Mouse (Mus musculus) embryonic facial prominence, embryonic 15.5 days (tissue): Measurements from ENCODE around the gene Spats2. TPM values are rescaled to one million over a fixed set of nuclear protein-coding genes. Genes with fewer than 3 reads are reported as not detected.
"Not testable (repeated sequence)": the region's sequence is repeated elsewhere in the genome, so short reads cannot be mapped to it uniquely, and the experiment has no call there.

Experiments
- ATAC-seq: fragments of 200-750 bp; cut with Nextera tagmentation; 2 replicates; pipeline ENCODE4 v1.8.0; 2017; ENCODE audit warnings: low read depth, moderate TSS enrichment; ENCODE audit not compliant: insufficient number of reproducible peaks, low FRiP score, low TSS enrichment
- H3K27ac ChIP-seq: fragments of 300-500 bp; sonication (generic); replicated peaks from 2 replicates; pipeline ENCODE4 v1.5.1; 2015; ENCODE audit warnings: mild to moderate bottlenecking, inconsistent platforms
- H3K27me3 ChIP-seq: fragments of 300-500 bp; sonication (generic); 2 replicates; pipeline ENCODE4 v1.6.1; 2015; ENCODE audit warnings: inconsistent platforms
- H3K36me3 ChIP-seq: fragments of 300-500 bp; sonication (generic); 2 replicates; pipeline ENCODE4 v1.6.1; 2015; ENCODE audit warnings: mild to moderate bottlenecking, inconsistent platforms
- H3K4me1 ChIP-seq: fragments of 300-500 bp; sonication (generic); 2 replicates; pipeline ENCODE4 v1.6.1; 2015; ENCODE audit warnings: inconsistent platforms
- H3K4me2 ChIP-seq: fragments of 300-500 bp; sonication (generic); replicated peaks from 2 replicates; pipeline ENCODE4 v1.6.1; 2015; ENCODE audit warnings: mild to moderate bottlenecking, inconsistent platforms
- H3K4me3 ChIP-seq: fragments of 300-500 bp; sonication (generic); replicated peaks from 2 replicates; pipeline ENCODE4 v1.5.1; 2015; ENCODE audit warnings: mild to moderate bottlenecking, inconsistent platforms
- H3K9ac ChIP-seq: fragments of 300-500 bp; sonication (generic); 2 replicates; pipeline ENCODE4 v1.6.1; 2015; ENCODE audit warnings: inconsistent platforms
- H3K9me3 ChIP-seq: fragments of 300-500 bp; sonication (generic); replicated peaks from 2 replicates; pipeline ENCODE4 v1.6.1; 2016; ENCODE audit warnings: inconsistent platforms
- WGBS: fragments of 180-500 bp; shearing (Covaris S2); methylation state at CpG from one replicate; pipeline ENCODE4 v1.1.7; 2015; 5-methylcytosine and 5-hydroxymethylcytosine counted together
- microRNA-seq: library from miRNA; unstranded; fragments of <30 nt; microRNA quantifications from one replicate; pipeline ENCODE4, GENCODE M21; 2016; ENCODE audit warnings: borderline number of aligned reads
- polyA plus RNA-seq: library from polyadenylated mRNA; unstranded; fragments of >200 nt; fragmentation: Nextera tagmentation; extraction: Ambion mirVana; gene quantifications from 2 replicates; pipeline ENCODE4 v1.2.1, GENCODE M21; 2015

The Spats2 gene
- polyA plus RNA-seq, 1 experiment from 2014 or later: 36.7 TPM

- peak overlapping the region; percentile 99 for H3K27ac ChIP-seq
- peaks cover 10% of the 10 kb centered on the region for H3K36me3 ChIP-seq
- H3K9me3 ChIP-seq: no peaks in the 10 kb centered on the region
- no peaks in the 10 kb centered on the region for H3K27me3 ChIP-seq
- H3K4me3 ChIP-seq: peak overlapping the region; percentile 74
- H3K4me2 ChIP-seq: peak overlapping the region; percentile 70
- peak overlapping the region; percentile 62 for H3K9ac ChIP-seq
- peak; percentile 67 for ATAC-seq
- 3% methylated on average over 22 of the region's 22 CpGs for WGBS
- peaks cover 16% of the 10 kb centered on the region; the same call in 1 of the 2 replicates for H3K4me1 ChIP-seq
These were observed 126.9 kb downstream of the Spats2 start for GRCm38 (mm10) chr15:99252381-99253174.

GRCm38 (mm10) chr15:99253175-99253479, 127.4 kb downstream of the Spats2 start:
- Histone ChIP-seq H3K4me1 (peaks cover 16% of the 10 kb centered on the region; the same call in 1 of the 2 replicates), H3K4me2 (peak overlapping the region; percentile 70; the same call in 1 of the 2 replicates), H3K27ac (peak overlapping the region; percentile 99), H3K4me3 (peak overlapping the region; percentile 74; the same call in 1 of the 2 replicates)
- 43% methylated on average over 2 of the region's 2 CpGs for WGBS
- H3K9me3 ChIP-seq, ATAC-seq, H3K9ac ChIP-seq, H3K36me3 ChIP-seq, H3K27me3 ChIP-seq: not testable (repeated sequence)

DNA sequence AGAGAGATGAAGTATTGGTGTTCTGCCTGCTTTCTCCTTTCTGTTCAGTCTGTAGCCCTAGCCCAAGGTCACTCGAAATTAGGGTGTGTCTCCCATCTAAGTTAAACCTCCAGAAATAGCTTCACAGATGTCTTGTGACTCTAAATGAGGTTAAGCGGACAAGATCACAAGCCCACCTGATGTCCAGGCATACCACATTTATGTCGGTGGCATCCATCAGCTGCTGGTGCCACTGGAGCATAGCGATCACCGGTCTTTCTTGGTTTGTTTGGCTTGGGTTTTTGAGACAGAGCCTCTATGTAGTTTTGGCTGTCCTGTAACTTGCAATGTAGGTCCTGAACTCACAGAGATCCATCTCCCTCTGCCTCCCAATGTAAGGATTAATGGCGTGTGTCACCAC, 128.1 kb downstream of the Spats2 start:
- Histone ChIP-seq H3K27me3 (no peaks in the 10 kb centered on the region), H3K4me3 (no peak overlapping the region), H3K4me2 (no peak overlapping the region), H3K27ac (no peak overlapping the region), H3K9ac (no peak overlapping the region), H3K9me3 (no peaks in the 10 kb centered on the region), H3K36me3 (no peaks in the 10 kb centered on the region), H3K4me1 (peaks cover 16% of the 10 kb centered on the region; the same call in 1 of the 2 replicates)
- no peak for ATAC-seq
- WGBS: 85% methylated on average over 6 of the region's 6 CpGs

DNA sequence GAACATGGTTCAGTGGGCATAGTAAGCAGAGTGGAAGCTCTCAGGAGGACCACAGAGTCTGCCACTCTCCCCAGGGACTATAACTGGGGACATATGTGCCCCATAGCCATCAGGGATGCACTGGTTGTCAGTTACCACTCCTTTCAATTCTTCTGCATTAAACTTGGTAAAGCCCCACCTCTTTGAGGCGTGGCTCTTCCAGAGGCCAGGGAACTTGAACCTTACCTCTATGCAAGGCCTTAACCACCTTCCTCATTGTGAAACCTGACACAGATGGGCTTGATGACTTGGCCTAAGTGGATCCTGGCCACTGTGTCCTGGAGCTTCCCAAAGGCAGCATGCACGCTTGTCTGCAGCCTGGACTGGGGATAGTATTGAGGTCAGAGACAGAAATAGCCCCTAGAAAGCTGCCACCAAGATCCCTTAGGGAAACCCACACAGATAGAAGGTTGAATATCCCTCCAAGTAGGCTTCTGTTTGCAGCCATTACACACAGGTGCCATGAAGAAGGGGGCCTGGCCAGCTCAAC, 128.8 kb downstream of the Spats2 start:
- Histone ChIP-seq H3K4me2 (no peak overlapping the region), H3K9me3 (no peaks in the 10 kb centered on the region), H3K9ac (no peak overlapping the region), H3K4me3 (no peak overlapping the region), H3K27ac (no peak overlapping the region), H3K27me3 (no peaks in the 10 kb centered on the region), H3K36me3 (no peaks in the 10 kb centered on the region), H3K4me1 (peaks cover 19% of the 10 kb centered on the region; the same call in 1 of the 2 replicates)
- no peak for ATAC-seq
- WGBS: 77% methylated on average over 2 of the region's 2 CpGs

DNA sequence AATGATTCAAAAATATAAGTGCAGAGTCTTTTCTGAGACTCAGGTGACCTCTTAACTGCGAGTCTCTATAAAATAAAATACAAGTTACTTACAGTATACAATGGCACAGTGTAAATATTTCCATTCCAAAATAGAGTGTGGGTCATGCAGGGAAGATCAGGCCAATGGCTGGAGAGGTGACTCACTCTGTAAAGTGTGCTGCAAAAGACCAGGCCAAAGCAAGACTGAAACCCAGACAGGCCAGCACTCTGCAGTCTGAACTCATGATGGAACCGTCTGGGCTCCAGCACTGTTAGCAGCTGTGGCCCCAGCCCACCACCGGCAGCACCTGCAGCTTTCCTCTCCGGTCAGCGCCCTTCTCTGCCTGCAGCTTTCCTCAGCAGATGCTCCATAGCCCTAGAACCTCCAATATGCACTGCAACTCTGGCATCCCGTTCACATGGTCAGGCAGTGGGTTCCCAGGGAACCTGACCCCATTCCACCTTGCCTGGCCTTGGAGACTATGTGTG, 129.6 kb downstream of the Spats2 start:
- Histone ChIP-seq H3K4me1 (peaks cover 17% of the 10 kb centered on the region; the same call in 1 of the 2 replicates), H3K9me3 (no peaks in the 10 kb centered on the region), H3K4me3 (no peak overlapping the region), H3K27me3 (no peaks in the 10 kb centered on the region), H3K36me3 (no peaks in the 10 kb centered on the region), H3K27ac (no peak overlapping the region), H3K9ac (no peak overlapping the region), H3K4me2 (no peak overlapping the region)
- WGBS: 84% methylated on average over 6 of the region's 6 CpGs
- no peak for ATAC-seq

GRCm38 (mm10) chr15:99259167-99259729, 133.5 kb downstream of the Spats2 start:
- no peak for ATAC-seq
- Histone ChIP-seq H3K4me1 (peaks cover 9% of the 10 kb centered on the region; the same call in 1 of the 2 replicates), H3K4me3 (peak overlapping the region; percentile 22), H3K9ac (no peak overlapping the region), H3K27me3 (no peaks in the 10 kb centered on the region), H3K4me2 (peak overlapping the region; percentile 34), H3K9me3 (no peaks in the 10 kb centered on the region), H3K36me3 (no peaks in the 10 kb centered on the region), H3K27ac (0 out of 2 replicates have a peak overlapping the region, but pooled peaks have one; percentile 7)
- WGBS: 59% methylated on average over 8 of the region's 8 CpGs

DNA sequence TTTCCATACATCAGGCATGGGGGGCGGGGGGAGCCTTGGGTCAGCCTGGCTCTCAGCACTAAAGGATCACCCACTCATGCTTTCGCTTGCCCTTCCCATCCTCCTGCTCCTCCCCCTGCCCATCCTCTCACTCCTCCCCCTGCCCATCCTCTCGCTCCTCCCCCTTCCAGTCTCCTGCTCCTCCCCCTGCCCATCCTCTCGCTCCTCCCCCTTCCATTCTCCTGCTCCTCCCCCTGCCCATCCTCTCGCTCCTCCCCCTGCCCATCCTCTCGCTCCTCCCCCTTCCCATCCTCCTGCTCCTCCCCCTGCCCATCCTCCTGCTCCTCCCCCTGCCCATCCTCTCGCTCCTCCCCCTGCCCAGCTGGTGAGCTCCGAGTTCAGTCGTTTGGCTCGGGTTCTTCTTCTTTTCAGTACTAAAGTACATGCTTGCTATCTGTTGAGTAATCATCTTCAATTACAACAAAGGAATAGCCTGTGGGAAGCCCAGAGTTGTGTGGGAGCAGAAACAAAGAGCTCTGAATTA, 134.1 kb downstream of the Spats2 start:
- H3K4me2 ChIP-seq: peak overlapping the region; percentile 43
- ATAC-seq: peak; percentile 71
- H3K27ac ChIP-seq: peak overlapping the region; percentile 51; the same call in 1 of the 2 replicates
- no peaks in the 10 kb centered on the region for H3K36me3 ChIP-seq
- peak overlapping the region; percentile 23 for H3K4me3 ChIP-seq
- no peaks in the 10 kb centered on the region for H3K9me3 ChIP-seq
- no peak overlapping the region for H3K9ac ChIP-seq
- 2% methylated on average over 8 of the region's 10 CpGs for WGBS
- H3K4me1 ChIP-seq: peaks cover 9% of the 10 kb centered on the region
- H3K27me3 ChIP-seq: no peaks in the 10 kb centered on the region

- H3K36me3 ChIP-seq: no peaks in the 10 kb centered on the region
- H3K27ac ChIP-seq: no peak overlapping the region
- ATAC-seq: no peak
- H3K4me3 ChIP-seq: no peak overlapping the region
- H3K27me3 ChIP-seq: no peaks in the 10 kb centered on the region
- H3K4me2 ChIP-seq: no peak overlapping the region
- no peaks in the 10 kb centered on the region for H3K9me3 ChIP-seq
- no peak overlapping the region for H3K9ac ChIP-seq
- 62% methylated on average over 10 of the region's 10 CpGs for WGBS
- H3K4me1 ChIP-seq: peaks cover 9% of the 10 kb centered on the region
These were observed 137.0 kb downstream of the Spats2 start for GRCm38 (mm10) chr15:99262702-99263101.

Small RNA genes lying within 50 kb of the gene (microRNA-seq; reads per million reads assigned to microRNA genes)
- not detected for gene Mir6960

Other genes starting within 250 kb of the Spats2 start
- gene Rhebl1, start 231.4 kb upstream of the Spats2 start, polyA plus RNA-seq: 13.2 and 17.3 TPM in 2 replicates
- 1.7 and 2.4 TPM in 2 replicates for gene Dhh, start 227.4 kb upstream of the Spats2 start, polyA plus RNA-seq
- 21.7 and 22.0 TPM in 2 replicates for gene Lmbr1l, start 207.7 kb upstream of the Spats2 start, polyA plus RNA-seq
- 1,427 and 1,514 TPM in 2 replicates for gene Tuba1b, start 191.4 kb upstream of the Spats2 start, polyA plus RNA-seq
- gene Gm49450, start 172.4 kb upstream of the Spats2 start, polyA plus RNA-seq: not detected in 2 replicates
- 1,473 and 1,543 TPM in 2 replicates for gene Tuba1a, start 172.2 kb upstream of the Spats2 start, polyA plus RNA-seq
- 131 and 134 TPM in 2 replicates for gene Tuba1c, start 96.0 kb upstream of the Spats2 start, polyA plus RNA-seq
- 8.8 and 9.9 TPM in 2 replicates for gene Prph, start 70.7 kb upstream of the Spats2 start, polyA plus RNA-seq
- gene Troap, start 51.3 kb upstream of the Spats2 start, polyA plus RNA-seq: 27.1 TPM in 2 replicates
- gene C1ql4, start 38.1 kb upstream of the Spats2 start, polyA plus RNA-seq: 0.17 TPM in 1 of 2 replicates, not detected in the other
- gene Dnajc22, start 32.7 kb upstream of the Spats2 start, polyA plus RNA-seq: 0.28 and 0.64 TPM in 2 replicates
- 1.3 and 2.2 TPM in 2 replicates for gene Kcnh3, start 98.9 kb downstream of the Spats2 start, polyA plus RNA-seq
- 119 and 125 TPM in 2 replicates for gene Mcrs1, start 126.0 kb downstream of the Spats2 start, polyA plus RNA-seq
- gene Prpf40b, start 169.2 kb downstream of the Spats2 start, polyA plus RNA-seq: 57.5 and 64.2 TPM in 2 replicates
- gene Fam186b, start 170.0 kb downstream of the Spats2 start, polyA plus RNA-seq: 0.14 and 0.27 TPM in 2 replicates
- gene Fmnl3, start 244.6 kb downstream of the Spats2 start, polyA plus RNA-seq: 28.3 and 28.9 TPM in 2 replicates